Mouse (Mus musculus) adrenal gland, postnatal 4 days (tissue): Measurements from ENCODE around the gene Tmem62. TPM values are rescaled to one million over a fixed set of nuclear protein-coding genes. Genes with fewer than 3 reads are reported as not detected.
"Not testable (repeated sequence)": the region's sequence is repeated elsewhere in the genome, so short reads cannot be mapped to it uniquely, and the experiment has no call there.

ENCODE experiments used
- DNase-seq, 2 experiments: peaks; one replicate each; pipeline ENCODE4 v3.0.0; 2021 to 2022; ENCODE audit warnings: low spot score in 2 of 2, mixed read lengths in 2 of 2
- long read RNA-seq, 2 experiments: library from polyadenylated mRNA; stranded (forward); transcript quantifications; one replicate each; pipeline ENCODE4 v2.0.0; 2021
- total RNA-seq, 2 experiments: library from RNA; stranded (reverse); gene quantifications; 2 replicates each; pipeline ENCODE4 v1.2.3; 2021

Tmem62 gene
- total RNA-seq, result 10 to 100 TPM in 1 of 2 experiments, 1 to 10 TPM in 1; 9.3 to 10.8 TPM
- long read RNA-seq, experiment 1, partial matches to known transcripts, result 0 of 3 reads
- long read RNA-seq, experiment 1, other reads (novel, unspliced or antisense), result 2 of 3 reads
- long read RNA-seq, experiment 2, transcript Tmem62-201 (14 exons, 2,921 nt), result major isoform, 10 of 12 reads
- long read RNA-seq, experiment 2, partial matches to known transcripts, result 0 of 12 reads
- long read RNA-seq, experiment 2, other reads (novel, unspliced or antisense), result 1 of 12 reads

GRCm38 (mm10) chr2:120976990-120977925 is at the start of gene Tmem62:
Gene Tmem62, plus strand, starts transcription at chr2:120977017.
- DNase-seq, result peak; percentile 44 to 46

GRCm38 (mm10) chr2:120933038-120933437 is 43.8 kb upstream of the Tmem62 start:
- no peak for DNase-seq

GRCm38 (mm10) chr2:120951208-120951607 is 25.6 kb upstream of the Tmem62 start:
- no peak for DNase-seq

- no peak for DNase-seq
These were observed 24.5 kb upstream of the Tmem62 start for GRCm38 (mm10) chr2:120952176-120952938.

GRCm38 (mm10) chr2:120959363-120959762 is 17.5 kb upstream of the Tmem62 start:
- no peak for DNase-seq

- DNase-seq, result no peak
These were observed 17.0 kb upstream of the Tmem62 start for GRCm38 (mm10) chr2:120959827-120960226.

- no peak for DNase-seq
These were observed 16.6 kb upstream of the Tmem62 start for GRCm38 (mm10) chr2:120960261-120960660.

- no peak for DNase-seq
These were observed 13.7 kb upstream of the Tmem62 start for GRCm38 (mm10) chr2:120963110-120963509.

GRCm38 (mm10) chr2:120965486-120965885 is 11.3 kb upstream of the Tmem62 start:
- DNase-seq, result no peak

GRCm38 (mm10) chr2:120970045-120970539 is 6.7 kb upstream of the Tmem62 start:
- peak in 1 of 2 experiments; percentile 4 for DNase-seq

GRCm38 (mm10) chr2:120970559-120971080 is 6.2 kb upstream of the Tmem62 start, which contains the start of gene Ubr1:
Gene Ubr1, minus strand, starts transcription at chr2:120970715.
- peak; percentile 43 to 82 for DNase-seq

- no peak for DNase-seq
These were observed 5.1 kb upstream of the Tmem62 start for GRCm38 (mm10) chr2:120971766-120972165.

GRCm38 (mm10) chr2:120972257-120972656 is 4.6 kb upstream of the Tmem62 start:
- DNase-seq, result not testable (repeated sequence)

- no peak for DNase-seq
These were observed 3.9 kb upstream of the Tmem62 start for GRCm38 (mm10) chr2:120972964-120973363.

- no peak for DNase-seq
These were observed 509 bp upstream of the Tmem62 start for GRCm38 (mm10) chr2:120976308-120976707.

- DNase-seq, result no peak
These were observed 1.3 kb downstream of the Tmem62 start for GRCm38 (mm10) chr2:120977926-120978692.

GRCm38 (mm10) chr2:120978693-120979037 is 1.8 kb downstream of the Tmem62 start:
- DNase-seq, result no peak

- DNase-seq, result no peak
These were observed 3.0 kb downstream of the Tmem62 start for GRCm38 (mm10) chr2:120979819-120980218.

GRCm38 (mm10) chr2:120980861-120981260 is 4.0 kb downstream of the Tmem62 start:
- DNase-seq, result no peak

GRCm38 (mm10) chr2:120983611-120984010 is 6.8 kb downstream of the Tmem62 start:
- no peak for DNase-seq
